Mouse (Mus musculus) megakaryocyte, embryonic 14.5 days (primary cell): ENCODE measurements around the gene Slc4a1.

ENCODE experiments used
- FLI1 ChIP-seq: IDR thresholded peaks from 2 replicates; pipeline ENCODE4 v1.6.1; 2012; ENCODE audit warnings: low read length, inconsistent platforms, mixed read lengths
- GATA1 ChIP-seq: IDR thresholded peaks from 3 replicates; pipeline ENCODE4 v1.6.1; 2012; ENCODE audit warnings: mixed read lengths, low read length, inconsistent platforms, borderline replicate concordance

DNA sequence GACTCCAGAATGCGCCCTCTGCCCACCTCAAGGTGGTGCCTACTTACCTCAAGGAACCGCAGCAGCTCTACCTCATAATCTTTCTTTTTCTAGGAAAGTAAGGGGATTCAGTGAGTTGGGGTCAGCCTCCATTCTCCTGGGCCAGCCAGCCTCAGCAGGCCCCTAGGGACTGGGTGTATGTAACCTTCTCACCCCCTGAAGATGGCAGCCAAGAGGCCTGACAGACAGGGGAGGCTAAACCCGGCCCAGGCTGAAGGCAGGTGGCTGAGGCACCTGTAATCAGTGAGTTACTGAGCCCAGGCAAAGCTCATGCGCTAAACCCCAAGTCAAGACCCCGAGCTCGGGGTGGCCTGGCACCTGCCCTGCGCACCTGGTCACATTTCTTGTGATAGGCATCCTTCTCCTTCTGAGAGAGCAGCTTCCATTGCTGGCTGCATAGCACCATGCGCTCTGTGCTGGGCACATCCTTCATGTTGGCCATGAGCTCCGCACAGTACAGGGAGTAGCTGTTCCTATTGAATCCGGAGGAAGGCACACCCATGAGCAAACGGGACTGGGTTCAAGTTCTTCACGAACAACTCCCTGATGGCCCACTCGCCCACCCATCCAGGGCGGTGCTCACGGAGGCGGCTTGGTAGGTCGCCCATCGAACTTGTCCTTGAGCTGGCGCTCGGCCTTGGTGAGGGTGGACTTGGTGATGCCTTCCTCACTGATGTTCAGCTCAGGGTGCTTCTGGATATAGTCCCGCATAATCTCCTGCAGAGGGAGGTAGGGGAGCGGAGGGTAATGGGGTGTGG is 56.0 kb downstream of the Slc4a1 start:
- TF ChIP-seq GATA1 (no peak), FLI1 (no peak)
